Mouse (Mus musculus) Patski (cell line): ENCODE results near the gene Faap20. TPM values are rescaled to one million over a fixed set of nuclear protein-coding genes. Genes with fewer than 3 reads are reported as not detected.

Experiments used
- ATAC-seq: fragments of 100-300 bp; one replicate; pipeline ENCODE4 v1.8.0; 2021
- CTCF ChIA-PET: fragments of 350-600 bp; sonication (Branson Sonifier 250); formaldehyde crosslinking; loops from one replicate; lab custom pipeline; 2022; ENCODE audit warnings: inconsistent platforms; lab: Charles Lee
- POLR2A ChIA-PET: fragments of 350-600 bp; sonication (Branson Sonifier 250); formaldehyde crosslinking; loops from one replicate; lab custom pipeline; 2022; ENCODE audit warnings: antibody characterized with exemption, inconsistent platforms; lab: Charles Lee
- DNase-seq: peaks from one replicate; pipeline ENCODE4 v3.0.0-alpha.2; 2011; ENCODE audit warnings: low read depth, low spot score
- H3K27me3 ChIP-seq: fragments of 371-371 bp; one replicate; pipeline ENCODE4 v1.5.1; 2021
- CTCF ChIP-seq: fragments of 100-300 bp; IDR thresholded peaks from one replicate; pipeline ENCODE4 v1.5.1; 2021
- in situ Hi-C: fragments of 300-500 bp; cut with MboI; formaldehyde crosslinking; loops from 3 replicates; pipeline ENCODE4 v1.11.1; 2018; ENCODE audit warnings: low pct_unique_long_range_greater_than_20kb, mixed read lengths
- polyA plus RNA-seq: library from polyadenylated mRNA; unstranded; gene quantifications from one replicate; pipeline ENCODE4 v1.2.3, GENCODE M21; 2021

Faap20 gene
- polyA plus RNA-seq, 1 experiment from 2014 or later, result 25.5 TPM

DNA sequence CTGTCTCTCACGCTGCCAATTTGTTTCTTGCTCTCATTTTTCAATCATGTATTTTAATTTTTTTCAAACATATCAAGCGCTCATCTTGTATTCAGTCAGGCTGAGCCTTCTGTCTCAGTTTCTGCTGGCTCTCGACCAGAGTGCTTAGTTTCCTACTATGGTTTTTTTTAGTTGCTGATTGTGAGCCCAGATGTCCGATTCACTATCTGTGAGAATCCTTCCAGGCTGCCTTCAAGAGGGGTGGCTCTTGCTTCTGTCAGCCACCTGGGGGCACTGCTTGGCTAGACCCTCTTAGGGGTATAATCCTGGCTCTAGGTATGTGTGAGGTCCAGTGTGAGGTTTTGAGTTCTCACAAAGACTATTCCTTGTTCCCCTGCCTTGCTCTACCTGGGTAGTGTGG is 46.4 kb downstream of the Faap20 start:
- H3K27me3 ChIP-seq, result no peaks in the 10 kb centered on the region
- in situ Hi-C loops, result no loop called here
- DNase-seq, result no peak
- ChIA-PET CTCF (no interaction called here), POLR2A (no interaction called here)
- no peak for TF ChIP-seq CTCF
- no peak for ATAC-seq

DNA sequence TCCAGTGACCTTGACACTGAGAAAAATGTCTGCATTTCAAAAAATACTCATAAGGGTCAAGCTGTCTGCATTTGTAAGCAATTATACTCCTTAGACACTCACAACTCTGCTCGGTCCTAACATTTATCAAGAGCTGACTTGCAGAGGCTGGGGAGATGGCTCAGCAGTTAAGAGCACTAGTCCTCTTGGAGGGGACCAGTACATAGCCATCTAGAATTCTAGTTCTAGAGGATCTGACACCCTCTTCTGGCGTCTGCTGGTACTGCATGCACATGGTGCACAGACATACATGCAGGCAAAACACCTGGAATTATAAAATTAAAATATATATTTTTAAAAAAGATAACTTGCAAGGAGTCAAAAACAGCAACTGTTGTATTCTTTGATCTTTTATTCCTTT is 47.5 kb downstream of the Faap20 start:
- DNase-seq, result no peak
- CTCF ChIA-PET, result no interaction called here
- no peak for TF ChIP-seq CTCF
- in situ Hi-C loops, result no loop called here
- POLR2A ChIA-PET, result no interaction called here
- ATAC-seq, result no peak
- no peaks in the 10 kb centered on the region for H3K27me3 ChIP-seq

DNA sequence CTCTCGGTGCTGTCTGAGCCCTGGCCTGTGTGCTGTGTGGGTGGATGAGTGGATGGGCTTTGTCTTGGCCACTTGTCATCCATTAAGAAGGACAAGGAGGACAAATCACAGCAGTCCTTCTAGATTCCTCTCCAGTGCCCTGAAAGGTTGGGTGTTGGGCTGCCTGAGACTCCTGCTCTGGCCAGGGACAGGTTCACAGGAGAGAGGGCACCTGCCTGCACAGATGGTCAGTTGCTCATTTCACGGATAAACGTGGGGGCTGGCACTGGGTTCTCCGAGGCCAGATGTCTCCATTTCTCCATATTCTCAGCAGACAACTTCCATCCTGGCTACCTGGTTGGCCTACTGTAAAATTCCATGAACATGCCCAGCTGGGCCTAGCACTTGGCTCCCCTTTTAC is 49.2 kb downstream of the Faap20 start:
- CTCF ChIA-PET, result no interaction called here
- TF ChIP-seq CTCF, result no peak
- H3K27me3 ChIP-seq, result no peaks in the 10 kb centered on the region
- in situ Hi-C loops, result no loop called here
- DNase-seq, result no peak
- no peak for ATAC-seq
- POLR2A ChIA-PET, result no interaction called here

DNA sequence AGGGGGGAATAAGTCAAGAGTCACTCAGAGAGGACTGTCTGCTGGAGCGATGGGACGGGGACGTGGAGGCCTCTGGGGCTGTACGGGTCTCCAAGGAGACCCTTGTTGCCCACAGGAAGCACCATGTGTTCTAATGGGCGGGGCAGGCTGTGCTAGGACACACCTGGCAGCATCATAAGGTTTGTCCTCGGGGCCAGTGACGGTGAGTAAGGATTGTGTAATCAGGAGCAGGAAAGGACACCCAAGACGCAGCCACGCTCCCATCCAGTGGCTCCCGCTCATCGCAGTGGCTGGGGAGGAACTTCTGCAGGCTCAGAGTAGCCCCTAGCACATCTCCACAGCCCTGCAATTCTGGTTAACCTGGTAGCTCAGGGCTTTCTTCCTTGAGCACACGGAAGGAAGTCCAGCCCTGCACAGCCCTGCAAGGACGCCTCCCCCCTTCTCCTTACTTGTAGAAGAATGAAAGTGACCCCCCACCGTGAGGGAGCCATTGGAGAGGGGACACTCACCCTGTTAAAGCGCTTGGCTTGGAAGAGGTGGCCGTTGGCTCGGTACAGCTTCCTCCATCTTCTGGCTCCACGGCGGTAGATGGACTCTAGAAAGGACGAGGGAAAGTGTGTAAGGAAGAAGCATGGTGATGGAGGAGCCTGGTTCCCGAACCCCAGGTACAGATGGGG is 51.0 kb downstream of the Faap20 start:
- TF ChIP-seq CTCF, result no peak
- DNase-seq, result no peak
- in situ Hi-C loops, result no loop called here
- H3K27me3 ChIP-seq, result no peaks in the 10 kb centered on the region
- ATAC-seq, result no peak
- ChIA-PET POLR2A (no interaction called here), CTCF (no interaction called here)

DNA sequence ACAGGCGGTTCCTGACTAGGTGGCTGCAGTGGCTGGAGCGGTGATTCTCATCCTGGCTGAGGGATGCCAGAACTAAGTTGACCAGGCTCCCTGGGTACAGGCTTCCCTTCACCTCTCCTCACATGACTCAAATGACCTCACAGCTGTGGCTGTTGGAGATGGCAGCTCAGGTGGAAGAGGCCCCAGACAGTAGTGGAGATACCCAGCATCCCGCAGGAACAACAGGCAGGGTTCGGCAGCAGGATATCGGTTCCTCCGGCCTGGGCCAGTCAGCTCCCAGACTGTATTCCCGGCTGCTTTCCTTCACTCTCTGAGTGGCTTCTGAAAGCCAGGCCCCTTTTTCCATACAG is 51.5 kb downstream of the Faap20 start:
- CTCF ChIA-PET, result no interaction called here
- DNase-seq, result no peak
- in situ Hi-C loops, result no loop called here
- POLR2A ChIA-PET, result no interaction called here
- TF ChIP-seq CTCF, result no peak
- ATAC-seq, result no peak
- H3K27me3 ChIP-seq, result no peaks in the 10 kb centered on the region

DNA sequence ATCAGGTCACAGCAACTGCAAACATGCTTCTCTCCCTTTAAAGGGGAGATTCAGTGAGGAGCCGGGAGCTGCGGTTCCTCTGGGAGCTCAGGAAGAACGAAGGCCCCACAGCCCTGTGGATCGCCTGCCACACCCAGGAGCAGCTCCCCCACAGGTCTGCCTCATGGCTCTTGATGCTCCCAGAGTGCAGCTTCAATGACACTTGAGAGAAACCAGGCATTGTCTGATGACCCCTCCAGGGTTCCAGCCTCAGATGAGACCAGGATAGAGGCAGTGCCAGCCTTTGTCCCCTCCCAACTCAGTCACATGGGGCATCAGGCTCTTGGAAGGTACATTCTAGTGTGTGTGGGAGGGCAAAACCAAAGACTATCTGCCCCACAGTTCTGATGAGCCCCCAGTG is 52.4 kb downstream of the Faap20 start:
- ChIA-PET POLR2A (no interaction called here), CTCF (no interaction called here)
- in situ Hi-C loops, result no loop called here
- no peak for TF ChIP-seq CTCF
- ATAC-seq (no peak), DNase-seq (no peak)
- H3K27me3 ChIP-seq, result no peaks in the 10 kb centered on the region

DNA sequence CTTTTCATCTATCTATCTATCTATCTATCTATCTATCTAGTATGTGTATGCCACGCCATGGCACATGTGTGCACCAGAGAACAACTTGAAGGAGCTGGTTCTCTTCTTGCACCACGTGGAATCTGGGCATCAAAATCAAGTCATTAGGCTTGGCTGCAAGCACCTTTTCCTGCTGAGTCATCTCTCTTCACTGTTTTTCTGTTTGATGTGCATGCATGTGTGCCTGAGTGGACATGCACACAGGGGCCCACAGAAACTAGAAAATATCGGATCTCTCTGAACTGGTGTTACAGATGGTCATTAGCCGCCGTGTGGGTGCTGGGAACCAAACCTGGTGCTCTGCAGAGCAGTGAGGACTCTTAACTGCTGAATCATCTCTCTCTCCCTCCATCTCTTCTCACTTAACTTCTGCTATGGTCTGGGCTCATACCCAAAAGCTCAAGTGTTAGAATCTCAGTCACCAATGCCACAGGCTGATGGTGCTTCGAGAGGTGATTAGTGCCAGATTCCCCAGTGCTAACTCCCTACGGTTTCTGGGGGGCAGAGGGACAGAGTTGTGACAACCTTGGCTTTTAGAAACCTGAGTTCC is 55.0 kb downstream of the Faap20 start:
- ChIA-PET CTCF (interaction anchor here (1.4 kb wide), 1 partner anchor 65 kb away, joined by 3 read pairs; no protein-coding TSS in a partner anchor), POLR2A (no interaction called here)
- ATAC-seq (no peak), DNase-seq (no peak)
- in situ Hi-C loops, result loop anchor here (5.0 kb wide), 2 partner anchors 37 to 212 kb away; no protein-coding TSS in a partner anchor
- TF ChIP-seq CTCF, result no peak
- H3K27me3 ChIP-seq, result no peaks in the 10 kb centered on the region

DNA sequence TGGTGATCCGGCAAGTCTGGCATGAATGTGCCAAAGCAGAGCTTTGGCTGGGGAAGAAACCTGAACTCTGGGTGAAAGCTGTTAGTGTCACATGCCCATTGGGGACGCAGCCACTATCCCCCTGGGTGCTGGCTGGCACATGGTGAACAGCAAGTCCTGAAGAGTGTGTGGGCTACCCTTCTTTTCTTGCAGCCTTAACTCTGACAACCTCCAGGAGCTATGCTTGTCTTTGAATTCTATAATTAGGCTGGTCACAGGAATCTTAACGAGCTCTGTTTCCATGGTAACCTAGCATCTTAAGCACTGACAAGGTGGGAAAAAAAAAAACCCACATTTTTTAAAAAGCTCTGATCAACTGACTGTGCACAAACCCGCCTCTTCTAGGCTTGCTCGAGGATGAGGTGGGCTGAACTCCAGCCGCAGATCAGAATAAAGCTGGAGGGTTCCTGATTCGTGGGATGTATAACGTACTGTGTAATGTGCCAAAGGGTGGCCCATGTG is 56.0 kb downstream of the Faap20 start:
- TF ChIP-seq CTCF, result no peak
- DNase-seq, result no peak
- CTCF ChIA-PET, result interaction anchor here (1.4 kb wide), 1 partner anchor 64 kb away, joined by 3 read pairs; no protein-coding TSS in a partner anchor
- POLR2A ChIA-PET, result no interaction called here
- in situ Hi-C loops, result loop anchor here (5.0 kb wide), 2 partner anchors 38 to 213 kb away; no protein-coding TSS in a partner anchor
- ATAC-seq, result no peak
- no peaks in the 10 kb centered on the region for H3K27me3 ChIP-seq

Other genes with a start within 250 kb of the Faap20 start
- 0.49 TPM for gene Plch2, start 193.0 kb upstream of the Faap20 start, polyA plus RNA-seq
- gene Pex10, start 182.8 kb upstream of the Faap20 start, polyA plus RNA-seq, result 6.6 TPM
- gene Rer1, start 163.4 kb upstream of the Faap20 start, polyA plus RNA-seq, result 91.9 TPM
- 3.6 TPM for gene Morn1, start 163.2 kb upstream of the Faap20 start, polyA plus RNA-seq
- gene Ski, start 27.2 kb upstream of the Faap20 start, polyA plus RNA-seq, result 59.8 TPM
- 11.8 TPM for gene Prkcz, start 111.6 kb downstream of the Faap20 start, polyA plus RNA-seq
- gene Gabrd, start 148.3 kb downstream of the Faap20 start, polyA plus RNA-seq, result not detected
- gene Cfap74, start 159.4 kb downstream of the Faap20 start, polyA plus RNA-seq, result 2.2 TPM
- gene Tmem52, start 219.3 kb downstream of the Faap20 start, polyA plus RNA-seq, result 0.41 TPM
- 287 TPM for gene Gnb1, start 241.6 kb downstream of the Faap20 start, polyA plus RNA-seq